Mouse (Mus musculus): ENCODE data around the gene Ampd1.

Ampd1 gene

DNA sequence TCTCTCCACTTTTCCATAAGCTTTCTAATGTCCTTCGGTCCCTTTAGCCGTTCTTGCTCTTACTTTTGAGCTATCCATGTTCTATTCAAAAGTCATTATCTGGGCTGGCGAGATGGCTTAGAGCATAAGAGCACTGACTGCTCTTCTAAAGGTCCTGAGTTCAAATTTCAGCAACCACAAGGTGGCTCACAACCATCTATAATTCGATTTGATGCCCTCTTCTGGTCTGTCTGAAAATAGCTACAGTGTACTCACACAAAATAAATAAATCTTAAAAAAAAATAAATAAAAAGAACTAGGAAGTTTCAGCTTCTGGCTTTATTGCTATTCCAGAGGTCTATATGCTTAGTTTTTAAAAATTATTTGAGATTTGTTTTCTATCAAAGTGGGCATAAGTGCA is 74.0 kb downstream of the Ampd1 start:
- DNase-seq (ENCODE audit: low spot score in 2 of 2), result no peak

DNA sequence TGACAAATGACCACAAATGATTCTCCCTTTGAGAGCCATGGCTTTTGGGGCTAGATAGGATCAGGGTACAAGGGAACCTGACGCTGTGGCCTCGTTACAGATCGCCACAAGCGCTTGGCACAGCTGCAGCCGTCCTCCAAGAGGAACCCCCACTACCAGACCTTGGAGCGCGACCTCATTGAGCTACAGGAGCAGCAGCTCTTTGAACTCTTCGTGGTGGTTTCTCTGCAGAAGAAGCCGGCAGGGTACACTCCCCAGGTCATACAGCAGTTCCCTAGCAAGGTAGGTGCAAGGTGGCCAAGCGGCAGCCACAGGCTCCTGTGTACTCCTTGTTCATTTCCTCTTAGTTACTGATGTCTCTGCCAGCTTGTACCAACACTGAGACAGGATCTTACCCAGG is 75.1 kb downstream of the Ampd1 start:
- DNase-seq (ENCODE audit: low spot score in 2 of 2), result peak in 1 of 2 experiments; percentile 28
